Comparison of ENCODE assay signal across 11 mouse cellular contexts in genomic region chr5:143360000-143360399, GRCm38 (mm10). TPM values are rescaled to one million over a fixed set of nuclear protein-coding genes. Genes with fewer than 3 reads are reported as not detected.
DNase-seq lines count a peak whose midpoint lies in the region; ATAC-seq and TF ChIP-seq lines count a peak whose summit lies in the region.
"Had no signal": no experiment of that assay in that cellular context is flagged by ENCODE, and none has a peak within 500 bp of the region (broad histone marks: within the 10 kb centered on the region; RNA-seq: fewer than 3 reads in every experiment).

No protein-coding gene starts in this region.

- no peak overlapping the region for H3K4me2 ChIP-seq in neural tube, embryonic 15.5 days
- H3K4me2 ChIP-seq: embryonic facial prominence, embryonic 15.5 days had no signal

- H3K27ac ChIP-seq in neural tube, embryonic 15.5 days (replicated peaks), result no peak overlapping the region
- H3K27ac ChIP-seq: embryonic facial prominence, embryonic 15.5 days had no signal

- no peak for TF ChIP-seq POLR2A in lung, adult 2 months (IDR thresholded peaks at IDR 0.05; ENCODE audit: borderline replicate concordance, extremely low read depth, low read depth, low read length)

- H3K4me3 ChIP-seq in lung, adult 2 months (replicated peaks; ENCODE audit: extremely low read depth, low read depth, low read length), result no peak overlapping the region
- no peak overlapping the region for H3K4me3 ChIP-seq in neural tube, embryonic 15.5 days (replicated peaks)
- H3K4me3 ChIP-seq: embryonic facial prominence, embryonic 15.5 days; myocyte had no signal

- no peaks in the 10 kb centered on the region for H3K27me3 ChIP-seq in splenic B cell, adult 2 months (ENCODE audit: control insufficient read depth, insufficient read depth, low read length, poor library complexity, severe bottlenecking)
- H3K27me3 ChIP-seq in neural tube, embryonic 15.5 days (replicated peaks), result peaks cover 34% of the 10 kb centered on the region

- 0 out of 2 replicates have a peak, but pooled peaks have one; percentile 10 for TF ChIP-seq CTCF in lung, adult 2 months (IDR thresholded peaks at IDR 0.05; ENCODE audit: insufficient read depth, low read length)

- ATAC-seq in neural tube, embryonic 15.5 days (ENCODE audit: low FRiP score), result no peak
- ATAC-seq: Patski had no signal

- H3K9ac ChIP-seq in neural tube, embryonic 15.5 days (replicated peaks), result no peak overlapping the region
- H3K9ac ChIP-seq: embryonic facial prominence, embryonic 15.5 days had no signal

- no peaks in the 10 kb centered on the region for H3K4me1 ChIP-seq in lung, adult 2 months (ENCODE audit: control insufficient read depth, insufficient read depth, low read length)
- peaks cover 21% of the 10 kb centered on the region for H3K4me1 ChIP-seq in neural tube, embryonic 15.5 days

- WGBS in lung, adult 2 months, result 58% methylated on average over 5 of the region's 5 CpGs
- WGBS in neural tube, embryonic 15.5 days, result 57% methylated on average over 5 of the region's 5 CpGs

- H3K9me3 ChIP-seq in neural tube, embryonic 15.5 days (replicated peaks), result no peaks in the 10 kb centered on the region
- H3K9me3 ChIP-seq: embryonic facial prominence, embryonic 15.5 days had no signal

- no peaks in the 10 kb centered on the region for H3K36me3 ChIP-seq in splenic B cell, adult 2 months (ENCODE audit: control insufficient read depth, insufficient read depth, low read length, poor library complexity, severe bottlenecking)
- H3K36me3 ChIP-seq in neural tube, embryonic 15.5 days, result no peaks in the 10 kb centered on the region
- H3K36me3 ChIP-seq: embryonic facial prominence, embryonic 15.5 days had no signal

- peak; percentile 33 for DNase-seq in embryo, embryonic 10 days (ENCODE audit: low spot score)
- no peak for DNase-seq in embryo, embryonic 9.5 days (ENCODE audit: extremely low spot score)
- DNase-seq in lung, adult 2 months, result no peak
- DNase-seq in lung, postnatal 10 days, result no peak
- DNase-seq in c-Kit-negative CD71-positive TER-119-positive erythroid progenitor cells, embryonic 14.5 days (ENCODE audit: low read depth, low spot score), result peak; percentile 27
- DNase-seq in splenic B cell, adult 2 months (ENCODE audit: low read depth, low spot score), result peak; percentile 29
- DNase-seq in frontal cortex, postnatal 25 days (ENCODE audit: low spot score in 2 of 2), result no peak

RNA-seq across cellular contexts. Expression of gene Grid2ip, which starts 2.9 kb away (rescaled TPM):
- 0.02 and 0.09 TPM in 2 replicates for polyA plus RNA-seq in lung, adult 2 months (2012; rRNA removed)
- 0.19 and 0.33 TPM in 2 replicates for polyA plus RNA-seq in neural tube, embryonic 15.5 days (2015; fragmentation: Nextera tagmentation; extraction: Ambion mirVana)
- polyA plus RNA-seq: myocyte had no signal

RNA-seq across cellular contexts. Expression of gene Zdhhc4, which starts 30.9 kb away (rescaled TPM):
- polyA plus RNA-seq in lung, adult 2 months (2012; rRNA removed), result 76.0 and 98.1 TPM in 2 replicates
- 75.4 and 77.4 TPM in 2 replicates for polyA plus RNA-seq in neural tube, embryonic 15.5 days (2015; fragmentation: Nextera tagmentation; extraction: Ambion mirVana)

RNA-seq across cellular contexts. Expression of gene Kdelr2, which starts 43.6 kb away (rescaled TPM):
- 131 TPM in 2 replicates for polyA plus RNA-seq in lung, adult 2 months (2012; rRNA removed)
- polyA plus RNA-seq in neural tube, embryonic 15.5 days (2015; fragmentation: Nextera tagmentation; extraction: Ambion mirVana), result 141 and 151 TPM in 2 replicates

RNA-seq across cellular contexts. Expression of gene E130309D02Rik, which starts 44.8 kb away (rescaled TPM):
- polyA plus RNA-seq in lung, adult 2 months (2012; rRNA removed), result 21.8 and 25.1 TPM in 2 replicates
- polyA plus RNA-seq in neural tube, embryonic 15.5 days (2015; fragmentation: Nextera tagmentation; extraction: Ambion mirVana), result 25.7 and 30.2 TPM in 2 replicates

Comparison
In these comparisons a context has a peak if more than half of its experiments do, and no peak if none do; other contexts are left out.
1. DNase-seq: peak in embryo, embryonic 10 days (single experiment), c-Kit-negative CD71-positive TER-119-positive erythroid progenitor cells, embryonic 14.5 days (single experiment) and splenic B cell, adult 2 months (single experiment); none in embryo, embryonic 9.5 days (single experiment), lung, adult 2 months (single experiment), lung, postnatal 10 days (single experiment) and frontal cortex, postnatal 25 days (0 of 2).